Mouse (Mus musculus) hindbrain, embryonic 14.5 days (tissue): ENCODE results near the gene Cfdp1. TPM values are rescaled to one million over a fixed set of nuclear protein-coding genes. Genes with fewer than 3 reads are reported as not detected.

Experiments used
- ATAC-seq: fragments of 200-750 bp; cut with Nextera tagmentation; 2 replicates; pipeline ENCODE4 v1.8.0; 2017; ENCODE audit warnings: moderate number of reproducible peaks, mild to moderate bottlenecking, moderate TSS enrichment, moderate library complexity; ENCODE audit not compliant: low FRiP score
- DNase-seq: peaks from one replicate; pipeline ENCODE4 v3.0.0-alpha.2; 2015; ENCODE audit warnings: low spot score
- H3K27ac ChIP-seq: fragments of 300-500 bp; sonication (generic); 2 replicates; pipeline ENCODE4 v1.5.1; 2014; ENCODE audit warnings: mild to moderate bottlenecking, moderate library complexity
- H3K27me3 ChIP-seq: fragments of 300-500 bp; sonication (generic); 2 replicates; pipeline ENCODE4 v1.6.1; 2014; ENCODE audit warnings: mild to moderate bottlenecking, low read length, mixed read lengths; ENCODE audit not compliant: control insufficient read depth, insufficient read depth
- H3K36me3 ChIP-seq: fragments of 300-500 bp; sonication (generic); replicated peaks from 2 replicates; pipeline ENCODE4 v1.6.1; 2014; ENCODE audit not compliant: control insufficient read depth, insufficient read depth
- H3K4me1 ChIP-seq: fragments of 300-500 bp; sonication (generic); replicated peaks from 2 replicates; pipeline ENCODE4 v1.6.1; 2014; ENCODE audit warnings: antibody characterized with exemption, low read length, mixed read lengths; ENCODE audit not compliant: control insufficient read depth, insufficient read depth
- H3K4me2 ChIP-seq: fragments of 300-500 bp; sonication (generic); replicated peaks from 2 replicates; pipeline ENCODE4 v1.6.1; 2014; ENCODE audit warnings: mild to moderate bottlenecking, moderate library complexity
- H3K4me3 ChIP-seq: fragments of 300-500 bp; sonication (generic); replicated peaks from 2 replicates; pipeline ENCODE4 v1.5.1; 2014; ENCODE audit warnings: mild to moderate bottlenecking, low read length
- H3K9ac ChIP-seq: fragments of 300-500 bp; sonication (generic); 2 replicates; pipeline ENCODE4 v1.6.1; 2014
- H3K9me3 ChIP-seq: fragments of 300-500 bp; sonication (generic); 2 replicates; pipeline ENCODE4 v1.6.1; 2016; ENCODE audit warnings: low read length; ENCODE audit not compliant: control insufficient read depth
- WGBS: fragments of 180-500 bp; shearing (Covaris S2); extraction: QIAGEN DNeasy Blood & Tissue Kit; methylation state at CpG from one replicate; pipeline ENCODE4 v1.1.7; 2014; 5-methylcytosine and 5-hydroxymethylcytosine counted together
- polyA plus RNA-seq: library from polyadenylated mRNA; unstranded; fragments of >200 nt; fragmentation: Nextera tagmentation; extraction: Ambion mirVana; gene quantifications from 2 replicates; pipeline ENCODE4 v1.2.1, GENCODE M21; 2014

The Cfdp1 gene
- polyA plus RNA-seq, 1 experiment from 2014 or later, result 155 TPM

- H3K4me2 ChIP-seq, result no peak overlapping the region
- no peak overlapping the region for H3K4me3 ChIP-seq
- no peak overlapping the region for H3K27ac ChIP-seq
- DNase-seq, result no peak
- H3K9me3 ChIP-seq, result no peaks in the 10 kb centered on the region
- H3K27me3 ChIP-seq, result no peaks in the 10 kb centered on the region
- no peaks in the 10 kb centered on the region for H3K36me3 ChIP-seq
- peaks cover 34% of the 10 kb centered on the region for H3K4me1 ChIP-seq
- H3K9ac ChIP-seq, result no peak overlapping the region
- no peak for ATAC-seq
- 27% methylated on average over 4 of the region's 4 CpGs for WGBS
Observed at GRCm38 (mm10) chr8:111789200-111789599, 64.9 kb downstream of the Cfdp1 start.

GRCm38 (mm10) chr8:111788497-111788896, 65.6 kb downstream of the Cfdp1 start:
- WGBS, result 55% methylated on average over 3 of the region's 3 CpGs
- H3K9ac ChIP-seq, result no peak overlapping the region

GRCm38 (mm10) chr8:111788085-111788484, 66.0 kb downstream of the Cfdp1 start:
- H3K27ac ChIP-seq, result peak overlapping the region; percentile 70
- DNase-seq, result no peak
- H3K36me3 ChIP-seq, result no peaks in the 10 kb centered on the region
- no peaks in the 10 kb centered on the region for H3K27me3 ChIP-seq
- no peak for ATAC-seq
- H3K4me2 ChIP-seq, result peak overlapping the region; percentile 36; the same call in 1 of the 2 replicates
- peaks cover 38% of the 10 kb centered on the region for H3K4me1 ChIP-seq
- H3K9me3 ChIP-seq, result no peaks in the 10 kb centered on the region
- peak overlapping the region; percentile 4 for H3K9ac ChIP-seq
- no peak overlapping the region for H3K4me3 ChIP-seq
- 65% methylated on average over 5 of the region's 5 CpGs for WGBS

More at GRCm38 (mm10) chr8:111788497-111788896, 65.6 kb downstream of the Cfdp1 start:
- Histone ChIP-seq H3K36me3 (no peaks in the 10 kb centered on the region), H3K4me1 (peaks cover 34% of the 10 kb centered on the region), H3K4me3 (no peak overlapping the region), H3K27me3 (no peaks in the 10 kb centered on the region), H3K9me3 (no peaks in the 10 kb centered on the region), H3K27ac (peak overlapping the region; percentile 70), H3K4me2 (no peak overlapping the region)
- DNase-seq (no peak), ATAC-seq (no peak)

- DNase-seq, result peak; percentile 41
- Histone ChIP-seq H3K4me2 (peak overlapping the region; percentile 36), H3K27ac (peak overlapping the region; percentile 70), H3K36me3 (no peaks in the 10 kb centered on the region), H3K4me3 (no peak overlapping the region), H3K9ac (peak overlapping the region; percentile 4), H3K4me1 (peaks cover 42% of the 10 kb centered on the region), H3K27me3 (no peaks in the 10 kb centered on the region), H3K9me3 (no peaks in the 10 kb centered on the region)
- WGBS, result 21% methylated on average over 4 of the region's 4 CpGs
- peak; percentile 77; the same call in 1 of the 2 replicates for ATAC-seq
Observed at GRCm38 (mm10) chr8:111787683-111788082, 66.4 kb downstream of the Cfdp1 start.

GRCm38 (mm10) chr8:111786701-111787588, 67.1 kb downstream of the Cfdp1 start:
- Histone ChIP-seq H3K36me3 (no peaks in the 10 kb centered on the region), H3K9me3 (no peaks in the 10 kb centered on the region), H3K27ac (peak overlapping the region; percentile 70), H3K27me3 (no peaks in the 10 kb centered on the region), H3K4me1 (peaks cover 43% of the 10 kb centered on the region), H3K4me2 (peak overlapping the region; percentile 36), H3K4me3 (no peak overlapping the region), H3K9ac (peak overlapping the region; percentile 4; the same call in 1 of the 2 replicates)
- peak; percentile 48 for DNase-seq
- WGBS, result 21% methylated on average over 13 of the region's 13 CpGs
- ATAC-seq, result peak; percentile 83

- H3K27ac ChIP-seq, result no peak overlapping the region
- WGBS, result 85% methylated on average over 2 of the region's 2 CpGs
Observed at GRCm38 (mm10) chr8:111786116-111786515, 68.0 kb downstream of the Cfdp1 start.

GRCm38 (mm10) chr8:111782671-111783394, 71.3 kb downstream of the Cfdp1 start:
- ATAC-seq (no peak), DNase-seq (no peak)
- 45% methylated on average over 9 of the region's 9 CpGs for WGBS
- Histone ChIP-seq H3K4me2 (no peak overlapping the region), H3K27ac (peak overlapping the region; percentile 3; the same call in 1 of the 2 replicates), H3K27me3 (no peaks in the 10 kb centered on the region), H3K36me3 (no peaks in the 10 kb centered on the region), H3K9me3 (no peaks in the 10 kb centered on the region), H3K9ac (no peak overlapping the region), H3K4me3 (no peak overlapping the region), H3K4me1 (peaks cover 32% of the 10 kb centered on the region)

More at GRCm38 (mm10) chr8:111786116-111786515, 68.0 kb downstream of the Cfdp1 start:
- no peak overlapping the region for H3K4me3 ChIP-seq
- no peaks in the 10 kb centered on the region for H3K9me3 ChIP-seq
- ATAC-seq (no peak), DNase-seq (no peak)
- no peak overlapping the region for H3K9ac ChIP-seq
- peaks cover 43% of the 10 kb centered on the region for H3K4me1 ChIP-seq
- no peak overlapping the region for H3K4me2 ChIP-seq
- no peaks in the 10 kb centered on the region for H3K36me3 ChIP-seq
- H3K27me3 ChIP-seq, result no peaks in the 10 kb centered on the region

GRCm38 (mm10) chr8:111782161-111782560, 71.9 kb downstream of the Cfdp1 start:
- H3K36me3 ChIP-seq, result no peaks in the 10 kb centered on the region
- no peak overlapping the region for H3K9ac ChIP-seq
- H3K4me3 ChIP-seq, result no peak overlapping the region
- ATAC-seq (no peak), DNase-seq (no peak)
- H3K4me2 ChIP-seq, result no peak overlapping the region
- no peaks in the 10 kb centered on the region for H3K27me3 ChIP-seq
- no peaks in the 10 kb centered on the region for H3K9me3 ChIP-seq
- no peak overlapping the region for H3K27ac ChIP-seq
- peaks cover 27% of the 10 kb centered on the region for H3K4me1 ChIP-seq
- WGBS, result 87% methylated on average over 2 of the region's 2 CpGs
